15 mouse cellular contexts compared by ENCODE assay signal in genomic region chr1:84952456-84953181, GRCm38 (mm10). TPM values are rescaled to one million over a fixed set of nuclear protein-coding genes. Genes with fewer than 3 reads are reported as not detected.
DNase-seq lines count a peak whose midpoint lies in the region; ATAC-seq and TF ChIP-seq lines count a peak whose summit lies in the region.
"Had no signal": no experiment of that assay in that cellular context is flagged by ENCODE, and none has a peak within 500 bp of the region (broad histone marks: within the 10 kb centered on the region; RNA-seq: fewer than 3 reads in every experiment).

No protein-coding gene starts in this region.

- no peak for DNase-seq in cerebellum, postnatal 4 days (ENCODE audit: low spot score in 2 of 2)
- peak; percentile 76 for DNase-seq in kidney, adult 2 months
- peak; percentile 61 to 78 for DNase-seq in cerebellum, adult 2 months
- peak; percentile 61 for DNase-seq in kidney, adult 9 months
- no peak for DNase-seq in right cerebral cortex, postnatal 4 days
- DNase-seq in lung, postnatal 25 days (ENCODE audit: low spot score), result no peak
- DNase-seq: adrenal gland, postnatal 14 days; liver, embryonic 13.5 days had no signal

- no peak overlapping the region for H3K4me3 ChIP-seq in kidney, adult 2 months (ENCODE audit: insufficient read depth, low read depth, low read length)
- no peak overlapping the region for H3K4me3 ChIP-seq in kidney, embryonic 15.5 days (replicated peaks)
- H3K4me3 ChIP-seq in cerebellum, adult 2 months (replicated peaks; ENCODE audit: insufficient read depth, low read depth, low read length), result no peak overlapping the region
- H3K4me3 ChIP-seq: heart, adult 2 months; liver, embryonic 13.5 days; neural tube, embryonic 13.5 days had no signal

- no peaks in the 10 kb centered on the region for H3K27me3 ChIP-seq in kidney, adult 2 months (replicated peaks; ENCODE audit: control insufficient read depth, insufficient read depth, low read length)
- no peaks in the 10 kb centered on the region for H3K27me3 ChIP-seq in kidney, embryonic 15.5 days
- H3K27me3 ChIP-seq in cerebellum, adult 2 months (ENCODE audit: control insufficient read depth, insufficient read depth, low read length), result no peaks in the 10 kb centered on the region
- H3K27me3 ChIP-seq: CH12.LX; liver, embryonic 13.5 days; neural tube, embryonic 13.5 days had no signal

- no peak for TF ChIP-seq POLR2A in kidney, adult 2 months (IDR thresholded peaks at IDR 0.05; ENCODE audit: low read depth, low read length)
- TF ChIP-seq POLR2A in cerebellum, adult 2 months (IDR thresholded peaks at IDR 0.05; ENCODE audit: borderline replicate concordance, insufficient read depth, low read length), result no peak

- H3K36me3 ChIP-seq in kidney, adult 2 months (ENCODE audit: control insufficient read depth, insufficient read depth, low read length), result no peaks in the 10 kb centered on the region
- no peaks in the 10 kb centered on the region for H3K36me3 ChIP-seq in kidney, embryonic 15.5 days
- H3K36me3 ChIP-seq: liver, embryonic 13.5 days; neural tube, embryonic 13.5 days had no signal

- ATAC-seq in cerebellum, adult (ENCODE audit: insufficient number of reproducible peaks, low FRiP score, low TSS enrichment), result peak; percentile 79
- no peak for ATAC-seq in kidney, embryonic 15.5 days (replicated peaks; ENCODE audit: low FRiP score)
- ATAC-seq: hindbrain, embryonic 16.5 days; lung, postnatal 0 days had no signal

- H3K4me2 ChIP-seq in kidney, embryonic 15.5 days, result no peak overlapping the region
- H3K4me2 ChIP-seq: liver, embryonic 13.5 days; neural tube, embryonic 13.5 days had no signal

- WGBS in kidney, adult 2 months, result 48% methylated on average over 10 of the region's 10 CpGs
- 71% methylated on average over 10 of the region's 10 CpGs for WGBS in kidney, embryonic 15.5 days
- 14% methylated on average over 10 of the region's 10 CpGs for WGBS in cerebellum, adult 2 months

- peaks cover 4% of the 10 kb centered on the region for H3K9me3 ChIP-seq in kidney, embryonic 15.5 days (replicated peaks)

- H3K9ac ChIP-seq in kidney, embryonic 15.5 days, result no peak overlapping the region
- H3K9ac ChIP-seq: liver, embryonic 13.5 days; neural tube, embryonic 13.5 days had no signal

- TF ChIP-seq CTCF in kidney, adult 2 months (conservative IDR thresholded peaks at IDR 0.05; ENCODE audit: insufficient read depth, insufficient read length, low read depth, low read length), result no peak
- no peak for TF ChIP-seq CTCF in cerebellum, adult 2 months (IDR thresholded peaks at IDR 0.05; ENCODE audit: borderline replicate concordance, insufficient read depth, low read depth, low read length)

- H3K4me1 ChIP-seq in kidney, adult 2 months (ENCODE audit: control insufficient read depth, insufficient read depth, low read length), result peaks cover 6% of the 10 kb centered on the region; the same call in 1 of the 2 replicates
- no peaks in the 10 kb centered on the region for H3K4me1 ChIP-seq in kidney, embryonic 15.5 days
- peaks cover 8% of the 10 kb centered on the region; the same call in 1 of the 2 replicates for H3K4me1 ChIP-seq in cerebellum, adult 2 months (ENCODE audit: control insufficient read depth, insufficient read depth, low read length)
- H3K4me1 ChIP-seq: liver, embryonic 13.5 days; neural tube, embryonic 13.5 days had no signal

- H3K27ac ChIP-seq in kidney, adult 2 months (ENCODE audit: insufficient read depth, low read depth, low read length), result 0 out of 2 replicates have a peak overlapping the region, but pooled peaks have one; percentile 59
- H3K27ac ChIP-seq in kidney, embryonic 15.5 days, result no peak overlapping the region
- no peak overlapping the region for H3K27ac ChIP-seq in cerebellum, adult 2 months (ENCODE audit: insufficient read depth, low read length)
- H3K27ac ChIP-seq: heart, adult 2 months; liver, embryonic 13.5 days; neural tube, embryonic 13.5 days had no signal

RNA-seq across cellular contexts. Expression of gene Slc16a14, which starts 17.7 kb away (rescaled TPM):
- polyA plus RNA-seq in kidney, adult 2 months (2012; rRNA removed), result 27.6 and 31.2 TPM in 2 replicates
- polyA plus RNA-seq in kidney, embryonic 15.5 days (2015; fragmentation: Nextera tagmentation; extraction: Ambion mirVana), result 0.37 and 0.47 TPM in 2 replicates
- polyA plus RNA-seq in cerebellum, adult 2 months (2012; rRNA removed), result 4.9 and 5.0 TPM in 2 replicates

Comparison
In these comparisons a context has a peak if more than half of its experiments do, and no peak if none do; other contexts are left out.
1. DNase-seq: peak in kidney, adult 2 months (single experiment), cerebellum, adult 2 months (2 of 2) and kidney, adult 9 months (single experiment); none in cerebellum, postnatal 4 days (0 of 2), right cerebral cortex, postnatal 4 days (single experiment) and lung, postnatal 25 days (single experiment).